Mouse (Mus musculus): ENCODE measurements at regions not wholly inside any gene's neighbourhood (a gene's known extent, or its start where the extent isn't known, plus 50 kb on each side); places are given as distances from the start of the nearest gene placed in this dataset.
"Not testable (repeated sequence)": the region's sequence is repeated elsewhere in the genome, so short reads cannot be mapped to it uniquely, and the experiment has no call there.

DNA sequence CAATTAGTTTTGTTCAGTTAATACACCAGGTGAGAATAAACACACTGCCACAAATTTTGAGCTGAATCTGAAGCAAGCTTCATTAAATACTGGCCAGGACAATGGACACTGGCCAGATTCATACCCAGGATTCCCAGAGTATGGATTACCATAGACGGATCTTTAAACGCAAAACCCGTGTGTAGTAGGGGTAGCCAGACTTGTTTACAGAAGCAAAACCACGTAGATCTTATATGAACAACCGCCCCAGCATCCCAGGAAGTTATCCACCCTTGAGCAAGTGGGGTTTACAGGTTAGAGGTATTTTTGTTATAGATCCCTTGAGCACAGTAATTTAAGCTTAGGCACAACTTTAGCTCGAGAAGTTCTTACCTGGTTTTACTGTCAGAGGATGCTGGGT, 71.1 kb upstream of the Ezr start:
- DNase-seq, result no peak

DNA sequence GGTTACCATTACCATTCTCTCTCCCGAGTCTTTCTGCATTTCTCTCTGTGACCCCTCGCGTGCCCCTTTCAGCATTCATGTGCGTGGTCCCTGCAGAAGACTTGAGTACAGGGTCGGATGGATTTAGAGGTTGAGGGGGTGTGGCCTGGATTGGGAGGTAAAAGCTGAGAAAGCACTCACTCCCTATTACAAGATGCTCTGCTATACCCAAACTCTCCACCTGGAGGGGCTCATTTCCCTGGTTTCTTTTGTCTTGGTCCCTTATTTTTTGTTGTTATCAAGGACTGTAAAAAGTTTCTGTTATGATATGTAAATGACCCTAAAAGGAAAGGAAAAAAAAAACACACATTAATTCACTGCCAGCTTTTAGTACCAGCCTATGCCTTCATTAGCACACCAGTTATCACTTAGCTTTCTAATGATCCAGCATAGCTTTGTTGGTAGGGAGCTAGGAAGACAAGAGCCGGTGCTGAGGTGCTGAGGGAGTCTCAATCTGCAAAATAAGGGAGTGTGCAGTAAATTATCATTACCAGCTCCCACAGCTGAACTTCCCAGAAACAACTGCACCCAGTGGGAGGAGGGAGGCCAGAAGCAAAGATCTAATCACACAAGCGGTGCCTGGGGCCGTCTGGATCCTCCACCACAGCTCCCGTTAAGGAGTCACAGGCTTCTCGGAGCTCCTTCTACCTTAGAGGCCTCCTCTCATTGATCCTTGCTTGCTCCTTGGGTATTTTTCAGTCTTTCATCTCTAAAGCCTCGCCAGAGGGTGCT, 69.8 kb upstream of the Ezr start:
- peak; percentile 31 to 50 for DNase-seq

DNA sequence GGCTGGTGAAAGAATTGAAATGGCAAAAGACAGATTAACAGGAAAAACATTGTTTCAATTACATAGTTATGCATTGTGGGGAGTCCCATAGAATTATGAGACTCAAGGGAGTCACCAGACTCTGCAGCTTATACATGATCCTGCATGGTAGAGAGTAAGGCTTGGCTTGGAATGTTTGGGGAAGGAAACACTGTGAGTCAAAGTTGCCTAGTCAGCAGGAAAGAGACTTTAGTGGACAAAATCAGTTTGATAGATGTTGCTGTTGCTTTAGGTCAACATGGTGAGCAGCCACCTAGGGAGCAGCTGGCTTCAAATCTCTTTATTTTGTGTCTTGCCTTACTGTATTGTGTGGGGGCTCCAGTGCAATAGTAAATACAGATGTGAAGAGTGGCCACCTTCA, 67.9 kb upstream of the Ezr start:
- DNase-seq, result no peak

DNA sequence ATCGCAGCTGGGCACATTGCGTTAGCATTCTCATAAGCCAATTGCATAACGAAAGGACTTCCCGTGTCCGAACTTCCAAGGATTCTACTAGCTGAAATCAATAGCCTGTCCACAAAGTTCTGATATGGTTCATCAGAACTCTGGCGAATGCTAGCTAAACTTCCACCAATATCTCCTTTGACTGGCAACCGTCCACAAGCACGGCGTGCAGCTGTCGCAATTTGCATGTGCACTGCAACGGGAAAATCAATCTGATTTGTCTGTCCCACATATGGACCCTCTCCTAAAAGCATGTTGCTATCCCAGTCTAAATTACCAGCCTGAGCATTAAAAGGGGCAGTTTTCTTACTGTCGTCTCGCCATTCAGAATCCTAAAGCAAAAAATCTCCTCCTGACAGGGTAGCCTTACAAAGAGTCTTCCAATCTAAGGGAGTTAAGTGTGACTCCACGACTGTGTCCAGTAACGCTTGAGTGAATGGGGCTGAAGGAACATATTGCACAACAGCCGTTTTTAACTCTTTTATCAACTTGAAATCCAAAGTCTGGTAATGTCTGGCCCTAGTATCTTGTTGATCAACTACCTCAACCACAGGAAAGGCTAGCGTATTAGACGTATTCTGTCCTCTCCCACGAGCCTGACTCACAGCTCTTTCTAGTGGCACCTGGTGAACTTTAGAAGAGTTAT, 59.3 kb upstream of the Ezr start:
- not testable (repeated sequence) for DNase-seq

DNA sequence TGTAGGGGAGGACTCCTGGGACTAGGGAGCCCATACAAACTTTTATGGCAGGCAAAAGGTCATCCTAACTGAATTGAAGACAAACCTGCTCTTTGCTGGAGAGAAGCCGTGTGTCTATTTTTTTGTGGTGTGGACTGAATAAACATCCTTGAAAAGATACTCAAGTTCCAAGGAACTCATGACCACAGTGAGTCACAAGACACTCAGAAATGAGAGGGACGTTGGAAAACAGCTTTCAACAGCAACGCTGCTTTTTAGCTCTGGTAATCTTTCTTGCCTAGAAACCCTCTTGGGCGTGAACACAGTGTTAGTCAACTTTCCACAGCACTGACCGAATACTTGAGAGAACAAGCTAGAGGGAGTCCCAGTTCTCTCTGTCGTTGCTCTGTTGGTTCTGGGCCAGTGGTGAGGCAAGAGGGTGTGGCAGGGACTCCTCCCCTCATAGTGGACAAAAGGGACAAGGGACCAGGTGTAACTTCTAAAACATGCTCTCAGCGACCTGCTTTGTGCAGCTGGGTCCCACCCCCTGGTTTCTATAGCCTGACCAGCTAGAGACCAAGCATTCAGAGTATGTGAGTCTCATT, 52.8 kb upstream of the Ezr start:
- DNase-seq, result peak; percentile 89 to 95
